Mouse (Mus musculus): ENCODE measurements around the gene Pcbp3.

Pcbp3 gene

DNA sequence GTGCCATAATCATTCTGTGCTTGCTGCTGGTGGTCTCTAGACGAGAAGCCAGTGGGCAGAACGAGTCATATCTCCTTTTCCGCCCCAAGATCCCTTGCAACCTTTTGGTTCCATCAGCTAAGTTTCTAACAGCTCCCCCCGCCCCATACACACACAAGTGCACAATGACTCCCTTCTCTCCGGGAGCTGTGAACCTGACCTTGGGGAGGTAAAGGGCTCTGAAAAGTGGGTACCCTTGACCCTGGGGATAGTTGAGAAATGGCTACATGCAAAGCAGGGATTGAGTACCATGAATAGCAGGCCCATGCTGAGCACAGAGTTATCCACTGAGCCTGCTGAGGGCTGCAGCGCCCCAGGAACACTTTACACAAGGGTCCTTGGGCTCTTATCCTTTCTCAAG, 229.3 kb downstream of the Pcbp3 start:
- DNase-seq (ENCODE audit: low read depth, low spot score), result no peak

DNA sequence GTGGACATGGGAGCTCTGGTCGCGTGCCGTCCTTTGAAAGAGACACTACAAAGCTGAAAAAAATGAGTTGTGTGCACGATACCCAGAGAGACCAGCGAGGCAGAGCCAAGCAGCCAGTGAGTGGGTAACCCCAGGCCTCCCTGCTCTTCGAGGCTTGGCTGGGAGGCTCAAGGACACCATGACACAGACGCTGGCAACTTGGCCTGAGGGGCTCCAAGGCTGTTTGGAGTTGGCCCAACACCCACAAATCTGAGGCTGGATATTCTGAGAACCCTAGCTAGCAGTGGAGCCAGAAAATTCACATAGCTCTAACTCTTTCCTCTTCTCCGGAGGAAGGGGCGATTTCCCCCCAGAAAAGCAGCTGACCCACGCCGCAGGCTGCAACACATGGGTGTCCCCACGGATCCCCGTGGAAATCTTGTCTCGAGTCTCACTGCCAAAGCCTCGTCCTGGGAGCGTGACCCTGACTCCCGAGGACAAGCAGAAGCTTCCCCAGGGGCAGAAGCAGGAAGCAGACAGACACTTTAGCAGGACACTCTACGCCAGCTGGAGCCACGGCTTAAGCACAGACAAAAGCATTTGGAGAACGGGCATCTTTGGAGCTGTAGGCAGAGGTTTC, 230.0 kb downstream of the Pcbp3 start:
- DNase-seq (ENCODE audit: low read depth, low spot score), result no peak

DNA sequence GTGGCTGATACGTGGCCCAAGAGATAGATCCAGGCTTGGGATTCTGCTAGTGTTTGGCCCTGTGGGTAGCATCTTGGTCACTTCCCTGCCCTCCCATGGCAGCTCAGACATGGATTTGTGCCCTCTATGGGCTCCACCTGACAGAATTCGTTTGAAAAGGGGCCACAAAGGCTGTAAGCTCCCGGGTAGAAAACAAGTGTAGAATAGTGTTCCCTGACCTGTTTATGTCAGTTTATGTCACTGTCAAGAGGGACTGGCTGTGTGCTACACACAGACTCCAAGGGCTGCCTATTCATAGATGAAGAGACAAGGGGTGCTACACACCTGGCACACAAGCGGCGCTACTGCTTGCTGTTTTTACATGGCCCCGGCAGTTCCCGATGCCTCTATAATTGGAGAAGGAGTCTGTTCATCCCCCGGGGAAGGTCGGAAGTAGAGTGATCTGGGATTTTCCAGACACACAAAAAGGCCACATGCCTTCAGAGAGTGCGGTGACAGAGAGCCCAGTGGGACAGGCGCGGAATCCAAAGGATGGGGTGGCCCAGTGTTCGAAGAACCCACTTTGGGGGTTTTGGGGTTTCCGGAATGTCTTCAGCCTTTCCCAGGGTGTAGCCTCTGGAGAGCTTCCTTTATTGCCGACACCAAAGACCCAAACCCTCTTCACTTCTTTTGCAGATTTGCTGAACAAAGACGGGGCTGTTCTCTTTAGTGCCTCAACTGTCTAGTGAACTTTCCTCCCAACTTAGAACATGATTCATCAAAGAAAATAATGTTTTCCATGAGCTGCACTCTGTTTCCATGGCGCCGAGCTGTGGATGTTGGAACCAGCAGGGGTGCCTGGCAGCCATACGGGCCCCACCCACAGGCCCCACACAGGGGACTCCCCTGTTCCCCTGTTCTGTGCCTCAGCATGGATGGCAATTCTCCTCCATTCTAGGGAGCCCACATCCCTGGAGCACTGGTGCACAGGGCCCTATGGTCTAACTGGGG, 231.8 kb downstream of the Pcbp3 start:
- no peak for DNase-seq (ENCODE audit: low read depth, low spot score)

DNA sequence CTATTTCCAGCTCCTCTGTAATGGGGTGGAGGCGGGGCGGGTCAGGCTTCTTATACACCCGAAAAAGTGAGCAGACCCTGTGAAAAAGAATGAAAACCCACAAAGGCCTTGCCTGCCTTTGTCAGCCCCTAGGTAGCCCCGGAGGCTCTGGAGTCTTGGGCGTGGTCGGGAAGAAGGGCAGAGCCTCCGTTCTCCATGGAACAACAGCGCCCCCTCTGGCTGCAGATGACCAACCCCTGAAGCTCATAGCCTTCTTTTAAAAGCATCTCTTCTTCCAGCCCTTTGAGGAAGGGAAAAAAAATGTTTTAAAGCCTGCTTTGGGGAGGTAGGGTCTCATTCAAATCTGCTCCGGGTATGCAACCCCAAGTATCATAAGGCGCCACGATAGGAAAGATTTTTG, 233.3 kb downstream of the Pcbp3 start:
- DNase-seq (ENCODE audit: low read depth, low spot score), result peak; percentile 52

DNA sequence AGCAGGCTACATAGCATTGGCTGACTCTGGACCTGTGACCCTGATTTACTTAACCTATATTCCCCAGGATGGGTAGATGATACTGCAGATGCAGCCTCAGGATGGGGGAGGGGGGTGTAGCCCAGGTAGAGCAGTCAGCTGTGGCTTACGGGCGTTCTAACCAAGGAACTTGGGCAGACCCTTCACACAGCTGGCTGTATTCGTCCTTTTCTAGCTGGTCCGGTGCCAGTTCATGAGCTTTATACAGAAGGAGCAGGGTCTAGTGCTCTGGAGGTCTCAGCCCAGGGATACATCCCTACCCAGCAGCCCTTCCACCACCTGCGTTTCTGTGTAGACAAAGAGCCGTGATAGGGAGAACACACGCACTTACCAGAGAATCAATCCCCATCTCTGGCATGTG, 234.4 kb downstream of the Pcbp3 start:
- no peak for DNase-seq (ENCODE audit: low read depth, low spot score)

DNA sequence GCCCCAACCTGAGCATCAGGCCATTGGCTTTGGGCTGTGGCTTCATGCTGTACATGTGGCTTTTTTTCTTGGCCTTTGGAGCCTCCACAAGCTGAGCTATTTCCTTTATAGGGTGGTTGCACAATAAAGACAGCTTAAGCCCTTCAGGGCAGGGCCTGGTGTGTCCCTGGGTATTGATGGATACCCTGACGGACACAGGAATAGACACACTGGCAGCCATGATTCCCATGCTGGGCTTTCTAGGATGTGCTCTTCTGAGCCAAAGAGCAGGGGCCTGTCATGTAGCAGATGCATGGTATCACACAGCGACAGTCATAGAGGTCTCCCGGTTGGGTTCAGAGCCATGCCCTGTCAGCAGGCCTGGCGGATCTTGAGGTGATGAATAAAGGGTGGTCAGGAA, 234.8 kb downstream of the Pcbp3 start:
- DNase-seq (ENCODE audit: low read depth, low spot score), result no peak

DNA sequence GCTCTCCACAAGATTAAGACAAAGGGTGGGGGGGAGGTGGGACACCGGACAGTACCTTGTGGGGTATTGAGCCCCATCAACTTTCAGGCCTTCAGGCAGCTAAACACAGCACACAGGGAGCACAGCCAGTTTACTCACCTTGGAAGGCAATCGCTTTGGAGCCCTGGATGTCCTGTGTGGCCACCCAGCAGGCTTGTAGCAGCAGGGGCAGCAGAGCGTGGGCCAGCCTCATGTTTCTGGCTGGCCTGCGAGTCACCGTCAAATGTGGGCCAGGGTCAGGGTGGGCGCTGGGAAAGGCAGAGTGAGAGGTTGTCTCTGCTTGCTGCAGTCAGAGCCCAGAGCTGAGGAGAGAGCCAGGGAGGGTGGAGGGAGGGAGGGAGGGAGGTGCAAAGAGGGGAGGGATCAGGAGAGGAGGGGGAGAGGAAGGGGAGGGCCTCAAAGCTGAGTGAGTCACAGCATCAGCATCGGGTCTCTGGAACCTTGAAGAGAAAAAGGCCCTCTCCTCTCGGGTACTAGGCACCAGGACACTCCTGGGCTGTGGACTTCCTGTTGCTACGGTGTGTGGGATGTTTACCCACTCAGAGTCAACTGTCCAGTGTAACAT, 235.9 kb downstream of the Pcbp3 start, which contains the start of gene Col6a1:
Gene Col6a1, minus strand, starts transcription at position 487 of the 604 bp plus-strand sequence.
- DNase-seq (ENCODE audit: low read depth, low spot score), result no peak

DNA sequence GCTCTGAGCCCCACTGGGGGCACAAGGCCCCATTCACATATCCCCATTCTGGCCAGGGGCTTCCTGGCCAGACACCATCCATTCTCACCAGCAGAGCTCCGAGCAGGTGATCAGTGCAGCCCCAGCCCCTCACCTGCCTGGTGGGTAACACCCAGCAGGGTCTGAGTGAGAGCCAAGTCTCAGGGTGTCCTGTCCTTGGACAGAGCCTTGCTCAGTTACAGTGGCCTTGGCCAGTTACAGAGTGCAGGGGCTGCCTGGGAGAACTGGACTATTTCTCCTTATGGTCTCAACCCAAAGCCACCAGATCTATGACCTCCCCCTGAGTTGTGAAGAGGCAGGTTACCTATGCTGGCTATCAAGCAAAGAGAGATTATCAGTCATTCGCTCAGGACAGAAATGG, 236.6 kb downstream of the Pcbp3 start:
- DNase-seq (ENCODE audit: low read depth, low spot score), result no peak

DNA sequence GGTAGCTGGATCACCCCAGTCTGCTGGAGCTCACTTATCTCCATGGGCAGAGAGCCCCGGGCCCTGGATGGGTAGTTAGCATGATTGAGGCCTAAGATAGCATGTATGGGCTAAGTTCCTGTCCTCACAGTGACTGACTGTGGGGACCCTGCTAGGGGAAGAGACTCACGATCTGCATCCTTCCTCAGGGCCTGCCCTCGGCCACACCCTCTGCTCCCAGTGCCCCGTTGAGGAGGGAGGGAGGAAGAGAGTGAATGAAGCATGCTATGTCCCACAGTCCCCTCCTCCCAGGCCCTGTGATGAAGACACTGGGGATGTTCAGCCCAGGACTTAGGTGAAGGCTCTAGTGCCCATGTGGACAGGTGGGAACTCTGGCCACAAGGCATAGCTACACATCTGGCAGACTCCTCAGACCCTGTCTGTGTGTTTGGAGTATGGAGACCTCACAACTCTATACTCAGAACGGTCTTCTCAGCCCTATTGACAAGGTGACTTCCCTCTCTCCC, 237.4 kb downstream of the Pcbp3 start:
- no peak for DNase-seq (ENCODE audit: low read depth, low spot score)

DNA sequence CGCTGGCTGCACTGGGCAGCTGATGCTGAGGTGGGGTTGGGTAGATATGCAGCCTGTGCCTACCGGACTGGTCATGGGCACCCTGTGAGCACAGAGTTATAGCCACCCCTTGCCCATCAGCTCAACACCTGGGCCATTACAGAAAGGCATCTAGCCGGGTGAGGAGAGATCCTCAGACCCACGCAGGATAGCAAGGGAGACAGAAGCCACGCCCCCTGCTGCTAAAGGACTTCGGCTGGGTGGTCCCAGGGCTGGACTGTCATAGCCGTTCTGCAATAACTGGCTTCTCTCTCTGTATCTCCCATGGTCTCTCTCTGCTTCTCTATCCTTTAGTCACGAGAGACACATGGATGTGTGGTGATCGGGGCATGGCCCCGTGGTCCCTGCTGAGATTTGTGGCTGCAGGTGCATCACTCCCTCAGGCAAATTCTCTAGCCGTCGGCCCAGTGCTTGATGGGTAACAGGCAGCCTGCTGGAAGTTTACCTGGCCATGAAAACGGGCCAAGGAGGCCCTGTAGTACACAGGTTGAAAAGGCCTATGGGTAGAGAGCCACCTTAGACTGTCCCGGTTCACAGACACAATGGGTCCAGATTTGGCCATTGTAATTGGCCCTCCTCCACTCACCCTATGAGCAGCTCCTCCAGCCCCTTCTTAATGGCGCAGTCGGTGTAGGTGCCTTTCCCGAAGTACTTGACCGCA, 238.8 kb downstream of the Pcbp3 start:
- DNase-seq (ENCODE audit: low read depth, low spot score), result no peak

DNA sequence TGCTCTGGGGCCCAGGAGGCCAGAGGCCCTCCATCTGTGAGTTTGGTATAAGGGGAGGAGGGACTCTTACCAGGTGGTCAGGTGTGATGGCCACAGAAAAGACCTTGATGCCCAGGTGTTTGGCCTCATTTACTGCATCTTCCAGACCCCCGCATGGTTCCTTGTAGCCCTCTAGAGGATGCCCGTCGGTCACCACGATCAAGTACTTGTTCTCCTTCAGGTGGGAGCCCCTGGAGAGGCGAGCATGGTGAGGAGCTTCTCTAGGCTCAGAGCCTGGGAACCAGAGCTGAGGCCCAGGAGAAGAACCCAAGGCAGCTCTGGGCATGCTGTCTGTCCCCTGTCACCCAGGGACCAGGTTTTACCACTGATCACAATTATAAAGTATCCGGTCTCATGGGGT, 239.9 kb downstream of the Pcbp3 start:
- DNase-seq (ENCODE audit: low read depth, low spot score), result no peak

DNA sequence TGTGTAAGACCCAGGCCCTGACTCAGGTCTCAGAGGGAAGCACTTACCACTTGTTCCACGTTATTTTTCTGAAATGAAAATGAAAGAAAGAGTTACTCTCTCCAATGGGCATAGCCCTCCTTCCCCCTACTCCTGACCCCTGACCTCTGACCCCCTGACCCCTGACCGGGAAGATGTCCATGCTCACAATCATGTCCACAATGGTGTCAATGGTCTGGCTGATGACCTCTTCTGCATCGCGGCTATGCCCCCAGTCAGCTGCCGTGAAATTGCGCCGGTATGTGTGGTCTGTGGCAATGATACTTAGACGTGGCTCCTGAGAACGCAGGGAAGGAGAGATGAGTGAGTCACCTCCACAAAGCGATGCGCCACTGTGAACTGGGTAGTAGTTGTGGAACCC, 240.5 kb downstream of the Pcbp3 start:
- no peak for DNase-seq (ENCODE audit: low read depth, low spot score)

DNA sequence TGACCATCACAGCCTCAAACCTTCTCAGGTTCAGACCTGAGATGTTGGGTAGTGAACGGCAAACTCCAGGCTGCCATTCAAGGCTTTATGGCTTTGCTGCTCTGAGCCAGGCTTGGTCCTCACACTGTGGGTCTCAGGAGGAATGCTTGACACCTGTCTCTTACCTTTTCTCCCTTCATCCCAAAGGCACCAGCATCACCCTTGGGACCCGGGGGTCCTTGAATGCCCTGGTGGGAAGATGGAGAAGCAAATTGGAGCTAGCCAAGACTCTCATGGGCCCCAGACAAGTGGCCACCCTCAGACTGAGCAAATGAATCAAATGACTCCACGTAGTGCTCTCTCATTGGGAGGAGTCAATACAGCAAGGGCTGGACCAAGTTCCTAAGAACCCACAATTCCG, 244.1 kb downstream of the Pcbp3 start:
- no peak for DNase-seq (ENCODE audit: low read depth, low spot score)

DNA sequence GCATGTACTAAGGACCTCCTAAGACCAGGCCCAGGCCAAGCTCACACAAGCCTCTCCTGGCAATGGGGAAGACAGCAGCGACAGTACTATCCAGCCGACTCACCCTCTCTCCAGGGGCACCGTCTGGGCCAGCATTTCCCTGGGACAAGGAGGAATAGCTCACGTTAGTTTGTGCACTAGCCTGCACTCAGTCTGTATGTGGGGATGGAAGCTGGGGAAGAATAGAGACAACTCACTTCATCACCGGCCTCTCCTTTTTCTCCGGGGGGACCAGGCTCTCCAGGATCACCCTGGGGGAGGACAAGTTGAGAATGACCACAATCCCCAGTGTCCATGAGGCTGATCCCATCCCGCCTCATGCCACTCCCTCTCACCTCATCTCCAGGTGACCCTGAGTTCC, 244.7 kb downstream of the Pcbp3 start:
- DNase-seq (ENCODE audit: low read depth, low spot score), result no peak

DNA sequence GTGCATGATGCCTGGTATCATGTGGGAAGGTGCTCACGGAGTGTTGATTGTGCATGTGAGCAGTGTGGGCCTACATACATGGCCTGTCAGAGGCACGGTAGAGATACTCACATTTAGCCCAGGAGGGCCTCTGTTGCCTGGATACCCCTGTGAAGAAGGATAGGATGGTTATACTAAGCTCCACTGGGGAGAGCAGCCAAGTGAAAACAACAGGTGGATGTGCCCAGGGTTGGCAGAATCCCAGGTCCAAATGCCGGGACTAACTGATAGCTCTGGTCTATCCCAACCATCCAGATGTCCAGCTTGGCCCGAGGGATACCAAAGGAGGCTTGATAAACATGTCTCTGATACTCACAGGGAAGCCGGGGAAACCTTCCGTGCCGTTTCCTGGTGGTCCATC, 247.4 kb downstream of the Pcbp3 start:
- DNase-seq (ENCODE audit: low read depth, low spot score), result no peak

DNA sequence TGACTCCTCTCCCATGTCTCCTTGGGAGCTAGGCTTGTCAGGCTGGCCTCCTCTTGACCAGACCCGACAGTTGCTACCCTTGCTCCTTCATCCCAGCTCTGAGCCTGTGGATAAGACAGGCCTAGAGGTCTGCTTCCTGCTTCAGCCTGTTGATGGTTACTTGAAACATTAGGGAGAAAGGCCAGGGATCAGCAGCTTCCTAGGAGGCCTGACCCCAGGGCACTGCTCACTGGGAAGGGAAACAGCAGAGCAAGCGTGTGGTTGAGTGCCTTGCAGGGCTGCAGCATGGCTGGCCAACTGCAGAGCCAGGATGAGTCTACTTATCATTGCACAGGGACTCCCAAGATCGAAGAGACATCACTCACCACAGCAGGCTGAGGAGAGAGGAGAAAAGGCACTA, 249.2 kb downstream of the Pcbp3 start:
- no peak for DNase-seq (ENCODE audit: low read depth, low spot score)

Data from A20 (cell line).